Mouse (Mus musculus) liver, embryonic 13.5 days (tissue): ENCODE measurements around the gene Dhrs2. TPM values are rescaled to one million over a fixed set of nuclear protein-coding genes. Genes with fewer than 3 reads are reported as not detected.

Source experiments
- ATAC-seq: fragments of 200-750 bp; cut with Nextera tagmentation; 2 replicates; pipeline ENCODE4 v1.8.0; 2017; ENCODE audit warnings: low read depth, mild to moderate bottlenecking, moderate number of reproducible peaks, moderate library complexity
- DNase-seq: peaks from one replicate; pipeline ENCODE4 v3.0.0; 2022
- H3K27ac ChIP-seq: fragments of 300-500 bp; sonication (generic); 2 replicates; pipeline ENCODE4 v1.5.1; 2015; ENCODE audit warnings: moderate library complexity, mild to moderate bottlenecking, inconsistent platforms
- H3K27me3 ChIP-seq: fragments of 300-500 bp; sonication (generic); 2 replicates; pipeline ENCODE4 v1.6.1; 2015; ENCODE audit warnings: mild to moderate bottlenecking, inconsistent platforms
- H3K36me3 ChIP-seq: fragments of 300-500 bp; sonication (generic); 2 replicates; pipeline ENCODE4 v1.6.1; 2015; ENCODE audit warnings: mild to moderate bottlenecking, inconsistent platforms
- H3K4me1 ChIP-seq: fragments of 300-500 bp; sonication (generic); replicated peaks from 2 replicates; pipeline ENCODE4 v1.6.1; 2015; ENCODE audit warnings: inconsistent platforms
- H3K4me2 ChIP-seq: fragments of 300-500 bp; sonication (generic); 2 replicates; pipeline ENCODE4 v1.6.1; 2015; ENCODE audit warnings: inconsistent platforms, mild to moderate bottlenecking, moderate library complexity
- H3K4me3 ChIP-seq: fragments of 300-500 bp; sonication (generic); replicated peaks from 2 replicates; pipeline ENCODE4 v1.5.1; 2015; ENCODE audit warnings: mild to moderate bottlenecking, inconsistent platforms
- H3K9ac ChIP-seq: fragments of 300-500 bp; sonication (generic); 2 replicates; pipeline ENCODE4 v1.6.1; 2015; ENCODE audit warnings: mild to moderate bottlenecking, inconsistent platforms
- H3K9me3 ChIP-seq: fragments of 300-500 bp; sonication (generic); replicated peaks from 2 replicates; pipeline ENCODE4 v1.6.1; 2016; ENCODE audit warnings: inconsistent platforms
- WGBS: fragments of 180-500 bp; shearing (Covaris S2); methylation state at CpG from one replicate; pipeline ENCODE4 v1.1.7; 2015; ENCODE audit not compliant: insufficient replicate concordance; 5-methylcytosine and 5-hydroxymethylcytosine counted together
- polyA plus RNA-seq: library from polyadenylated mRNA; unstranded; fragments of >200 nt; fragmentation: Nextera tagmentation; extraction: Ambion mirVana; gene quantifications from 2 replicates; pipeline ENCODE4 v1.2.1, GENCODE M21; 2015

Gene Dhrs2
- not detected in 2 replicates for polyA plus RNA-seq

DNA sequence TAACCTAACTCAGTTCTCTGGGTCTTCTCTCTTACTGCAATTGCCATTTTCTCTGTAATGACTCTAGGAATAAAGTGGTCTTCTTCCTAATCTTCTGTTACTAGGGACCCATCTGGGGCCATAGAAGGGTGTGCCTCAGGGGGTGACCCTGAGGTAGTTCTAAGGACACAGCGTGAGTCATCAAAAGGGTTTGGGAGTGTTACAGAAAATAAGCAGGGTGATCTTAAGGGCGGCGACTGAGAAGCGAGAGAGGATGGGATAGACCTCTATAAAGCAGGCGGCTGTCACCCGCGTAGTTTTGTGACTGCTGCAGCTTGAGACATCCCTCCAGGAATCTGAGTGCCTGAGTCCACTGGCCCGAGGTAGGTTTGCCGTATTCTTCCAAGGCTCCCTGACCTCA is at the start of gene Dhrs2:
Gene Dhrs2 (plus strand): TSS at position 301 of the 400 bp plus-strand sequence.
- H3K4me2 ChIP-seq = no peak within 1 kb of the TSS
- no peaks in the 10 kb centered on the region for H3K36me3 ChIP-seq
- no peak for DNase-seq
- WGBS = 70% methylated on average over 9 of the region's 9 CpGs
- no peaks in the 10 kb centered on the region for H3K27me3 ChIP-seq
- no peak within 1 kb of the TSS for H3K27ac ChIP-seq
- no peak within 1 kb of the TSS for H3K4me3 ChIP-seq
- no peaks in the 10 kb centered on the region for H3K4me1 ChIP-seq
- ATAC-seq = no peak
- no peak within 1 kb of the TSS for H3K9ac ChIP-seq
- no peaks in the 10 kb centered on the region for H3K9me3 ChIP-seq

DNA sequence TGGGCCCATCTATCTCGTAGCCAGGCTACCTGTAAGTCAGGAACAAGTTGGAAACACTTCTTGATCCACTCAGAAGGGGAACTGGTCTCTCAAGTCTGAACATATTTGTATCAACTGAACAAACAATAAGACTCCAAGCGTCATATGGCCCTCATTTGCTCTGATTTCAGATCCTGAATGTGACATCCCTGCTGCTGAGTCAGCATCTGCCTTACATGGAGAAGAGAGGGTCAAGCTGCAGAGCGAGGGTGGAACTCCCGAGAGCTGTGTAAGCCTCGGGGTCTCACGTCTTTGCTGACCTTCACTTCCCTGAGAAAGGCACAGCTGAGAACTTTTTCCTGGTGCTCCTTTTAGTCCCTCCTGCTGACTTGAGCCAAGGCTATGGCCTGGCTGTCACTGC is 47.6 kb upstream of the Dhrs2 start:
- no peak for DNase-seq
- 48% methylated on average over 6 of the region's 6 CpGs for WGBS
- no peaks in the 10 kb centered on the region for H3K4me1 ChIP-seq
- no peaks in the 10 kb centered on the region for H3K36me3 ChIP-seq
- ATAC-seq = no peak
- no peaks in the 10 kb centered on the region for H3K9me3 ChIP-seq
- no peak overlapping the region for H3K4me3 ChIP-seq
- no peak overlapping the region for H3K9ac ChIP-seq
- H3K27me3 ChIP-seq = no peaks in the 10 kb centered on the region
- no peak overlapping the region for H3K4me2 ChIP-seq
- no peak overlapping the region for H3K27ac ChIP-seq

DNA sequence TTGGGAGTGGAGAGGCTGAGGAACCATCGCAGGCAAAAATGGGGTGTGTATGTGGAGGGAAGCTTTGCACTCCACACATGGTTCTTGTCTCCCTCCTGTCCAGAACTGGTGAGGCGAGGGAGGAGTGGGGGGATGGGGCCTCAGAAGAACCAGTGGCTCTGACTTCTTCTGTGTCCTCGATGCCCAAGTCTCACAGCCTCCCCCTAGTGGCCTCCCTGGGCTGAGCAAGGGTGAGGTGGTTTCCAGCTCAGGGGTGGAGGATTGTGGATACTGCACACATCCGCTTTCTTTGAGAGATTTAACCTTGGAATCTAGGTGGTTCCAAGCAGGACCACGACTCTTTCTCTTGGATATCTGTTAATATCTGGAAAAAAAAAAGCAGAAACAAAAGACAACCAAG is 44.5 kb upstream of the Dhrs2 start:
- no peak overlapping the region for H3K4me2 ChIP-seq
- H3K4me1 ChIP-seq = no peaks in the 10 kb centered on the region
- no peak overlapping the region for H3K9ac ChIP-seq
- H3K4me3 ChIP-seq = no peak overlapping the region
- no peaks in the 10 kb centered on the region for H3K9me3 ChIP-seq
- no peaks in the 10 kb centered on the region for H3K27me3 ChIP-seq
- no peaks in the 10 kb centered on the region for H3K36me3 ChIP-seq
- ATAC-seq (no peak), DNase-seq (peak; percentile 13)
- no peak overlapping the region for H3K27ac ChIP-seq
- WGBS = 18% methylated on average over 5 of the region's 5 CpGs

DNA sequence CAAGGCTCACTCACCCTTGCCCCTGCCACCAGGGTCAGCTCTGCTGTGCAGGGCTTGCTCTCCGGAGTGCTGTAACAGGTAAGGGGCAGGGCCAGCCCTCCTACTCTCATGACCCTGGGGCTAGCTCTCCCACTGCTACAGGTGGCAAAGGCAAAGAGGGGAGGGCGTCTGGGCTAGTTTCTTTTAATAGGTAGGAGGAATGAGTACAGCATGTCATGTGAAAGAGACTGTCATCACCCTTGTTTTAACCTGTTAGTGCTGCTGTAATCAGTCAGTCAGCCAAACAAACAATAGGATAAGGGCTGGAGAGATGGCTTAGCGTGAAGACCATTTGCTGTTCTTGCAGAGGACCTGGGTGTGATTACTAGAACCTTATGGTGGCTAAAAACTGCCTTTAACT is 40.9 kb upstream of the Dhrs2 start:
- 55% methylated on average over 3 of the region's 3 CpGs for WGBS
- ATAC-seq = no peak
- no peaks in the 10 kb centered on the region for H3K4me1 ChIP-seq
- no peak overlapping the region for H3K9ac ChIP-seq
- no peak overlapping the region for H3K4me2 ChIP-seq
- no peak for DNase-seq
- H3K27ac ChIP-seq = no peak overlapping the region
- H3K36me3 ChIP-seq = no peaks in the 10 kb centered on the region
- H3K27me3 ChIP-seq = no peaks in the 10 kb centered on the region
- H3K9me3 ChIP-seq = no peaks in the 10 kb centered on the region
- no peak overlapping the region for H3K4me3 ChIP-seq

DNA sequence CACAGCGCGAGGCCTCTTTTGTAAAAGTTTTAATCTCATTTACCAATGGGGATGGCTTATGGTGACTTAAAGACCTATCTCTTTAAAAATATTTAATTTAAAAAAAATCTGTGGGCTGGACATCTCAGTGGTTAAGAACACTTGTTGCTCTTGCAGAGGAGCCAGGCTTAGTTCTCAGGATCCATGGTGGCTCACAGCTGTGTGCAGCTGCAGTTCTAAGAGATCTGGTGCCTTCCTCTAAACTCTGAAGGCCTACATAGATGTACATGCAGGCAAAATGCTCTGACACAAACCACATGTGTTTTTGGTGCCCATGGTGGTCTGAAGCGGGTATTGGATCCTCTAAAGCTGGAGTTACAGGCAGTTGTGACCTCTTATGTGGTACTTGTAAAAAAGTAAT is 38.6 kb upstream of the Dhrs2 start:
- 71% methylated on average over 3 of the region's 3 CpGs for WGBS
- H3K4me1 ChIP-seq = no peaks in the 10 kb centered on the region
- DNase-seq (no peak), ATAC-seq (no peak)
- no peaks in the 10 kb centered on the region; the same call in 1 of the 2 replicates for H3K27me3 ChIP-seq
- H3K9me3 ChIP-seq = no peaks in the 10 kb centered on the region
- no peaks in the 10 kb centered on the region for H3K36me3 ChIP-seq
- no peak overlapping the region for H3K9ac ChIP-seq
- no peak overlapping the region for H3K27ac ChIP-seq
- H3K4me2 ChIP-seq = no peak overlapping the region
- no peak overlapping the region for H3K4me3 ChIP-seq

DNA sequence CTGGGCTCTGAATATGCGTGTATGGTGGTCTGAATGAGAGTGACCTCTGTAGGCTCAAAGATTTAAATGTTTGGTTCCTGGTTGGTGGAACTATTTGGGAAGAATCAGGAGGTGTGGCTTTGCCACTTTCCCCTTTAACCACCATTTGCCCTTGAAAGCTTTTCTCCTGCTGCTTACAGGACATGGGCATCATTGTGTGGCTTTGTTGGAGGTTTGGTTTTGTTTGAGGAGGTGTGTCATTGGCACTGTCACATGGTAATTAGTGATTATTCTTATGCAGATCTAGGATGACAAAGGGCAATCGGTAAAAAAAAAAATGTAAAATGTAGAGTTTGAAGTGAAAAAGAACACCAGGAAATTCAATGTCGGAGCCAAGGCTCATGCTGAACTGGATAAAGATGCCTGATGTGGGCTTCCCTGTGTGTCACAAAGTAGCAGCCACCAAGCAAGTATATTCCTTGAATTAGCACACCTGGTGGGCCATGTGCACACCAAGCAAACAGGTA is 37.1 kb upstream of the Dhrs2 start:
- H3K4me1 ChIP-seq = no peaks in the 10 kb centered on the region
- H3K4me2 ChIP-seq = no peak overlapping the region
- no peaks in the 10 kb centered on the region; the same call in 1 of the 2 replicates for H3K27me3 ChIP-seq
- WGBS = 71% methylated on average over 3 of the region's 3 CpGs
- no peak overlapping the region for H3K4me3 ChIP-seq
- H3K9me3 ChIP-seq = no peaks in the 10 kb centered on the region
- no peak overlapping the region for H3K27ac ChIP-seq
- DNase-seq = no peak
- H3K36me3 ChIP-seq = no peaks in the 10 kb centered on the region
- H3K9ac ChIP-seq = no peak overlapping the region
- no peak for ATAC-seq

DNA sequence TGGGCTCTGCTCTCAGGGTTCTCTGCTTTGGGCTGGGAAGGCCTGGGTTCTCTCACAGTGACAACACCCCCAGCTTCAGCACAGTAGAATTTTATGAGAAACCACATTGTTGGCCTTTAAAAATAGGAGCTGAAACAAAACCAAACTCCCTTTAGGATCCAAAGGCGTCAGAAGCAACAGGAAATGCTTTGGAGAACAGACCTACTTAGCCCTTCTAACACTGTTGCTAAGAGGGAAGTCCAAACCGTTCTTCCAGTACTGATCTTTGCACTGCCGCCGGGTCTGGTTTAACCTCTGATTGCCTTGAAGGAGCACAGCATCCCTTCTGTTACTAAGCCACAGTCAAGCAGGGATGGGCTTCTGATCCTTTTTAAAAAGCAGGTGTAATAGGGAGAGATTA is 33.3 kb upstream of the Dhrs2 start:
- Histone ChIP-seq H3K36me3 (no peaks in the 10 kb centered on the region), H3K27me3 (peaks cover under 1% of the 10 kb centered on the region; the same call in 1 of the 2 replicates), H3K9ac (no peak overlapping the region), H3K27ac (no peak overlapping the region), H3K4me2 (no peak overlapping the region), H3K4me1 (no peaks in the 10 kb centered on the region), H3K4me3 (no peak overlapping the region), H3K9me3 (no peaks in the 10 kb centered on the region)
- ATAC-seq (no peak), DNase-seq (no peak)
- 20% methylated on average over 4 of the region's 4 CpGs for WGBS

DNA sequence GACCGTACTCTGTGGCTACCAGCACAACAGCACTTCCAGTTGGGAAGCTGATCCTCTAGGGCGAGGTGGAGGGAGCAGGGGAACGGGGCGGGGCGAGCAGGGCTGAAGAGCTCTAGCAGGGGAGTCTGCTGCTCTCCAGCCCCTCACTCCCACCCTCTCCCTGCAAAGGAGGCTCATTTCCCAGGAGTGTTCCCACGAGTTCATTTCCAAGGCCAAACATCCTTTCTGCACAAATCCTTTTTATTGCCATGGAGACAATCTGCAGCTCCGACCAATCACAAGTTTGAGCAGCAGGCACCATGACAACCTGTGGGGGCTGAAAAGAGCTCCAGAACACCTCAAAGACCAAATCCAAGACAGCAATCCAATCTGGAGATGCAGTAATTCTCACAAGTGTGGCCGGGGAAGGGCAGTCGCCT is 32.4 kb upstream of the Dhrs2 start:
- ATAC-seq (no peak), DNase-seq (no peak)
- Histone ChIP-seq H3K4me2 (no peak overlapping the region), H3K27ac (no peak overlapping the region), H3K9me3 (no peaks in the 10 kb centered on the region), H3K4me3 (no peak overlapping the region), H3K4me1 (no peaks in the 10 kb centered on the region), H3K27me3 (peaks cover 7% of the 10 kb centered on the region), H3K9ac (no peak overlapping the region), H3K36me3 (no peaks in the 10 kb centered on the region)
- 54% methylated on average over 9 of the region's 9 CpGs for WGBS

DNA sequence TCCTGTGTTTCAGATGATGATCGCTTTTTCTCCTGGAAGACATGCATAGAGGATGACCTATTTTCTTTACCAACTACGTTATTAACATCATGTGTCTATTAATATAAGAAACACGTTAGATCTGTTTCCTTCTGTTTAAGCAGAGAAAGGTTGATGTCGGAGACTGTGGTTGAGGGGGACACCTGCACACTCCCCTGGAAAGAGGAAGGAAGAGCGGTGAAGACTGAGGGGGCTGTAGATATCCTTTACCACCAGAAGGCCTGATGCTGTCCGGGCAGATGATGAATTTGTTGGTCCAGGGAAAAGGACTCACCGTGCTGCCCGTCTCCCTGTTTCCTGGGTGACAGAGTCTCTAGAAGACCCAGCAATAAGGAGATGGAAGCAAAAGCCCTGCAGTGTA is 28.5 kb upstream of the Dhrs2 start:
- WGBS = 24% methylated on average over 8 of the region's 8 CpGs
- 0 out of 2 replicates have a peak overlapping the region, but pooled peaks have one; percentile 6 for H3K4me2 ChIP-seq
- no peaks in the 10 kb centered on the region for H3K9me3 ChIP-seq
- H3K4me1 ChIP-seq = no peaks in the 10 kb centered on the region
- no peaks in the 10 kb centered on the region for H3K36me3 ChIP-seq
- H3K9ac ChIP-seq = no peak overlapping the region
- no peak overlapping the region for H3K27ac ChIP-seq
- no peak overlapping the region for H3K4me3 ChIP-seq
- peaks cover 7% of the 10 kb centered on the region for H3K27me3 ChIP-seq
- ATAC-seq = no peak
- DNase-seq = no peak

DNA sequence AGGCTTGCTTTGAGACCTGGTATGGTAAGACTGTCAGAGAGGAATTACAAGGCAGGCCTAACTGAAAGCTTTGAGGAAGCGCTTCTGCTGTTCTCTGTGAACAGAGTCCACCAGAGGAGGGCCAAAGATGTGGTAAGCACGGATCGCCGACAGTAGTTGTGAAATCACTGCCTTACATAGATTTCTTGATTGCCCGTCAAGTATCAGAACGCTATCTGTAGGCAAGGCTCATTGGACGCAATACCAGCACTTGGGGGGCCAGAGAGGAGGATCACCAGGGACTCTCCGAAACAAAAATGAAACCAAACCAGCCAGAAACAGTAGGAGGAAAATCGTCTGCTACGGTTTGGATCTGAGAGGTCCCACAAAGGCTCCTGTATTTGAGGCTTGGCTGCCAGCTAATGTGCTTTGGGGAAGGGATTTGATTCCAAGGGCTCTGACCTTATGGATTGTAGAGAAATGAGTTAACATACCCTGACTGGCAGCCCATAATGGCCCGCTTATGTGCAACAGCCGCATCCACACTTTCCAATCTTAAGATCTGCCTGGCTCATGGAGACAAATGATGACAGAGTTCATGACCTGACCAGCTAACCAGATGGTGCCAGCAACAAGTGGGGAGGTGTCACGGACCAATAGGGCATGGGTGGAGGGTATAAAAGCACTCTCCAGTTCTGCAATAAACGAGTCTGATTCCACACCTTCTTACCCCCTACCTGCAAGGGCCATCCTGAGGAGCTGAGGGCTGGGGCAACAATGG is 27.8 kb upstream of the Dhrs2 start:
- 0 out of 2 replicates have a peak overlapping the region, but pooled peaks have one; percentile 6 for H3K4me2 ChIP-seq

DNA sequence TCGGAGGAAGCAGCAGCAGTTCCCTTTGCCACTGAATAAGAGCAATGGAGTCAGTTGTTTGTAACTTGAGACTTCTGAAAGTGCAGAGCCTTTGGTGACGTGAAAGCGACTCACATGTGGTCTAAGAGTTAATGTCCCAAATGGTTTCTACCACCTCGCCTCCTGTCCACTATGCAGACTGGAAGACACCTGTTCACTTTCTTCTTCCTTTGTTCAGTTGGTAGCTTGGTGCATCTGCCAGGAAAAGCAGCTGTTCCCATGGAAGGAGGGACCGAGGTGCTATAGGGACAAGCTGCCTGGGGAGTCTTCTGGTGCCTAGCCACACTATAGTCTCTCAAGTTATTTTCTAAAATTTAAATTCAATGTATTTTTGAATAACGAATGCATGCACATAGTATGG is 27.0 kb upstream of the Dhrs2 start:
- no peak overlapping the region for H3K27ac ChIP-seq
- peaks cover 7% of the 10 kb centered on the region for H3K27me3 ChIP-seq
- H3K4me2 ChIP-seq = no peak overlapping the region
- H3K9ac ChIP-seq = no peak overlapping the region
- WGBS = 51% methylated on average over 6 of the region's 6 CpGs
- no peak overlapping the region for H3K4me3 ChIP-seq
- no peaks in the 10 kb centered on the region for H3K9me3 ChIP-seq
- H3K36me3 ChIP-seq = no peaks in the 10 kb centered on the region
- ATAC-seq (no peak), DNase-seq (no peak)
- H3K4me1 ChIP-seq = no peaks in the 10 kb centered on the region

More for the DNA sequence above, 27.8 kb upstream of the Dhrs2 start:
- no peaks in the 10 kb centered on the region for H3K4me1 ChIP-seq
- DNase-seq = no peak
- no peak for ATAC-seq
- peaks cover 7% of the 10 kb centered on the region for H3K27me3 ChIP-seq
- H3K36me3 ChIP-seq = no peaks in the 10 kb centered on the region
- 38% methylated on average over 14 of the region's 14 CpGs for WGBS
- H3K4me3 ChIP-seq = no peak overlapping the region
- no peak overlapping the region for H3K9ac ChIP-seq
- H3K27ac ChIP-seq = no peak overlapping the region
- no peaks in the 10 kb centered on the region for H3K9me3 ChIP-seq

DNA sequence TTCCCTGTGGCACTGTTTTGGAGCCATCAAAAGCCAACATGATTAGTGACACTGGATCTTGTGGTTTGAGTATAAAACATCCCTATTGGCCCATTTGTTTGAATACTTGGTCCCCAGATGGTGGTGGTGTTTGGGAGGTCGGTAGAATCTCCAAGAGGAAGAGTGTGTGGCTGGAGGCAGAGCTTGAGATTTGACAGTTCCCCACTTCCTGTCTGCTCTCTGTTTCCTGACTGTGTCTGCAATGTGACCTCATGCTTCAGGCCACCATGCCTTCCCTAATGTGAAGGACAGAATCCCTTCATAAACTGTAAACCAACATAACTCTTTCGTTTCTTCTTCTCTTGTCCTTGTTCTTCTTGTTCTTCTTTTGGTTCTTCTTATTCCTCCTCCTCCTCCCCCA is 24.7 kb upstream of the Dhrs2 start:
- 12% methylated on average over 2 of the region's 2 CpGs for WGBS
- no peak for DNase-seq
- H3K4me3 ChIP-seq = no peak overlapping the region
- H3K9me3 ChIP-seq = no peaks in the 10 kb centered on the region
- no peak overlapping the region for H3K27ac ChIP-seq
- no peaks in the 10 kb centered on the region for H3K36me3 ChIP-seq
- no peaks in the 10 kb centered on the region for H3K4me1 ChIP-seq
- no peak overlapping the region for H3K4me2 ChIP-seq
- no peak for ATAC-seq
- H3K9ac ChIP-seq = no peak overlapping the region
- peaks cover 7% of the 10 kb centered on the region for H3K27me3 ChIP-seq
